ENCODE assay signal across 10 mouse cellular contexts in the genomic region with DNA sequence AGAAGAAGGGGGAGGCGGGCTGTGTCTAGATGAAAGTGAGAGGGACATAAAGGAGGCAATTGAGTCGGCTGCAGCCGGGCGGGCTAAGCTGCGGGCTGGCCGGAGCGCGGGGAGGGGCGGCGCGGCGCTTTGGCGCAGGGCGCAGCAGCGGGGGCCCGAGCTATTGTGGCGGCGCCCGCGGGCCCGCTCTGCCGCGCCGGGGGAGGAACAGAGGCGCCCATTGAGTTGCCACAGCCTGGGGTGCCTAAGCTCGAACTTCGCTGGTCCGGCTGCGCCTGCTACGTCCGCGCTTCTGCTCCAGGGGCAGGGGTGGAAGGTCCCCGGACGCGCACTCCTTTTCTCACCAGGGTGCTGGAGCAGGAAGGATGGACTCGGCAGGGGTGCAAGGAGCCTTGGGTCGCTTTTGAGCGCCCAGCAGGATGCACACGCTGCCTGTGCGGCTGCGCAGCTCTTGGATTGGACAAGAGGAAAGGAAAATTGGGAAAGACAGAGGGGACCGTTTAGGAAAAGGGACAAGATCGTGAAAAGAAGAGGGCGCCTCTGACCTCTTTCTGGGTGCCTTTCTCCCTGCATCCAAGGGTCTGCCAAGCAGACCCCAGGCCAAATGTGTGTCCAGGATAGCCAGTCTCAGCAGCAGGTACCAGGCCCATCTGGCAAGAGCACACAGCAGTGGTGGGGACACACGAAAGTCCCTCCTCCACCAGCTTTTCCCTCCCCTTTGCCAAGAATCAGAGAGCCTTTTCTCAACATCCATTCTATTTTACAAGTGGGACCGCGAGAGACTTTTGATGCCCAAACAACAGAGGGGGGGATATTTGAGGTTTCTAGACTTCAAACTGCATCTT. TPM values are rescaled to one million over a fixed set of nuclear protein-coding genes. Genes with fewer than 3 reads are reported as not detected.
DNase-seq lines count a peak whose midpoint lies in the region; ATAC-seq and TF ChIP-seq lines count a peak whose summit lies in the region.
"Had no signal": no experiment of that assay in that cellular context is flagged by ENCODE, and none has a peak within 500 bp of the region (broad histone marks: within the 10 kb centered on the region; RNA-seq: fewer than 3 reads in every experiment).

No protein-coding gene starts in this region.

- no peak overlapping the region for H3K27ac ChIP-seq in heart, postnatal 0 days (ENCODE audit: low read depth)
- H3K27ac ChIP-seq in bone marrow macrophage, adult 2 months (ENCODE audit: insufficient read depth, low read depth, low read length) = no peak overlapping the region
- peak overlapping the region; percentile 87 for H3K27ac ChIP-seq in hindbrain, embryonic 12.5 days
- H3K27ac ChIP-seq: left cerebral cortex, adult 2 months had no signal

- no peak for ATAC-seq in heart, postnatal 0 days (ENCODE audit: insufficient read depth, low read depth)
- peak; percentile 77 for ATAC-seq in hindbrain, embryonic 12.5 days (ENCODE audit: low FRiP score)

- H3K27me3 ChIP-seq in heart, postnatal 0 days (ENCODE audit: control insufficient read depth, insufficient read depth, low read length) = peaks cover 100% of the 10 kb centered on the region
- H3K27me3 ChIP-seq in hindbrain, embryonic 12.5 days = peaks cover 78% of the 10 kb centered on the region
- no peaks in the 10 kb centered on the region for H3K27me3 ChIP-seq in myocyte (ENCODE audit: control insufficient read depth, insufficient read depth, insufficient read length)

- no peaks in the 10 kb centered on the region for H3K79me2 ChIP-seq in myocyte (ENCODE audit: control insufficient read depth, insufficient read depth)

- peak overlapping the region; percentile 36 for H3K4me3 ChIP-seq in heart, postnatal 0 days (ENCODE audit: low read depth, low read length)
- peak overlapping the region; percentile 1; the same call in 1 of the 2 replicates for H3K4me3 ChIP-seq in bone marrow macrophage, adult 2 months (ENCODE audit: insufficient read depth, low read length)
- H3K4me3 ChIP-seq in hindbrain, embryonic 12.5 days = peak overlapping the region; percentile 49
- H3K4me3 ChIP-seq in myocyte = peak overlapping the region; percentile 57
- H3K4me3 ChIP-seq: left cerebral cortex, adult 2 months had no signal

- peak overlapping the region; percentile 51 for H3K4me2 ChIP-seq in heart, postnatal 0 days (ENCODE audit: low read depth, low read length)
- peak overlapping the region; percentile 66 for H3K4me2 ChIP-seq in hindbrain, embryonic 12.5 days (replicated peaks)
- peak overlapping the region; percentile 80 for H3K4me2 ChIP-seq in myocyte (ENCODE audit: low read depth)

- no peak for TF ChIP-seq CTCF in heart, postnatal 0 days (IDR thresholded peaks at IDR 0.05; ENCODE audit: low read depth)
- no peak for TF ChIP-seq CTCF in bone marrow macrophage, adult 2 months (IDR thresholded peaks at IDR 0.05; ENCODE audit: low read depth, low read length)

- H3K9me3 ChIP-seq in heart, postnatal 0 days (replicated peaks; ENCODE audit: control insufficient read depth, low read length) = no peaks in the 10 kb centered on the region
- H3K9me3 ChIP-seq in hindbrain, embryonic 12.5 days (replicated peaks) = no peaks in the 10 kb centered on the region

- under 1% methylated on average over 47 of the region's 47 CpGs for WGBS in heart, postnatal 0 days
- 1% methylated on average over 46 of the region's 47 CpGs for WGBS in hindbrain, embryonic 12.5 days

- H3K36me3 ChIP-seq in heart, postnatal 0 days (replicated peaks; ENCODE audit: control insufficient read depth, insufficient read depth, low read length) = no peaks in the 10 kb centered on the region
- H3K36me3 ChIP-seq in hindbrain, embryonic 12.5 days = no peaks in the 10 kb centered on the region
- no peaks in the 10 kb centered on the region for H3K36me3 ChIP-seq in myocyte (ENCODE audit: control insufficient read depth, insufficient read depth)

- DNase-seq in heart, postnatal 0 days (ENCODE audit: low spot score) = no peak
- DNase-seq in heart, adult 8-10 months (ENCODE audit: low spot score) = no peak
- DNase-seq in ovary, postnatal 10 days (ENCODE audit: low spot score) = no peak
- DNase-seq in layer of hippocampus, adult 18-20 months (ENCODE audit: low spot score in 2 of 2) = no peak
- no peak for DNase-seq in lung, postnatal 10 days

- TF ChIP-seq EP300 in heart, postnatal 0 days (IDR thresholded peaks at IDR 0.05; ENCODE audit: low read depth) = no peak

- no peak overlapping the region for H3K9ac ChIP-seq in heart, postnatal 0 days (replicated peaks; ENCODE audit: low read depth, low read length)
- peak overlapping the region; percentile 61 for H3K9ac ChIP-seq in hindbrain, embryonic 12.5 days

- peak overlapping the region; percentile 19 for H3ac ChIP-seq in myocyte (ENCODE audit: control insufficient read depth, insufficient read length)

- no peaks in the 10 kb centered on the region for H3K4me1 ChIP-seq in heart, postnatal 0 days (ENCODE audit: control insufficient read depth, insufficient read depth)
- H3K4me1 ChIP-seq in bone marrow macrophage, adult 2 months (ENCODE audit: control insufficient read depth, insufficient read depth, low read length) = peaks cover 3% of the 10 kb centered on the region; the same call in 1 of the 2 replicates
- peaks cover 31% of the 10 kb centered on the region for H3K4me1 ChIP-seq in hindbrain, embryonic 12.5 days

- no peak for TF ChIP-seq POLR2A in bone marrow macrophage, adult 2 months (IDR thresholded peaks at IDR 0.05; ENCODE audit: borderline replicate concordance, low read depth, low read length)
- TF ChIP-seq POLR2A in myocyte (IDR thresholded peaks at IDR 0.05; ENCODE audit: insufficient read length, low read depth) = peak; percentile 37

TF ChIP-seq in myocyte, 11 proteins besides CTCF, POLR2A, EP300 and RAD21:
- no peak for TF ChIP-seq REST (IDR thresholded peaks at IDR 0.05; ENCODE audit: insufficient read depth, insufficient read length)

RNA-seq across cellular contexts. Expression of a gene that starts 7.2 kb away (rescaled TPM):
- total RNA-seq in heart, postnatal 0 days (2014; rRNA removed; ENCODE audit: low replicate concordance) = not detected in 2 replicates
- polyA plus RNA-seq in heart, postnatal 0 days (2015; fragmentation: Nextera tagmentation; extraction: Ambion mirVana) = 0.04 and 0.05 TPM in 2 replicates
- not detected for total RNA-seq in heart, adult 8-10 months (2022)
- not detected in 2 replicates for polyA plus RNA-seq in bone marrow macrophage, adult 2 months (2012; ENCODE audit: insufficient read depth, insufficient read length, missing spikeins)
- 32.7 and 37.5 TPM in 2 replicates for polyA plus RNA-seq in hindbrain, embryonic 12.5 days (2016; fragmentation: Nextera tagmentation; extraction: Ambion mirVana)
- 0.10 TPM for polyA plus RNA-seq in myocyte (2012; fragmentation: generic; extraction: Trizol)
- total RNA-seq in layer of hippocampus, adult 18-20 months (2021) = not detected
- total RNA-seq: left cerebral cortex, adult 2 months had no signal
- polyA plus RNA-seq: cortical plate, adult 2 months had no signal

Comparison
In these comparisons a context has a peak if more than half of its experiments do, and no peak if none do; other contexts are left out.
1. H3K4me3 ChIP-seq: peak in every context shown above with its lines; median percentile 57 in myocyte; 49 in hindbrain, embryonic 12.5 days; 36 in heart, postnatal 0 days; 1 in bone marrow macrophage, adult 2 months.
2. RNA of a gene that starts 7.2 kb away (polyA plus RNA-seq): 32.7 to 37.5 TPM in hindbrain, embryonic 12.5 days; not detected in bone marrow macrophage, adult 2 months, 0.10 TPM in myocyte (single experiment) and 0.04 to 0.05 TPM in heart, postnatal 0 days; every median in the first group is over 10 times any median in the second.
3. Peak in every context shown above with its lines, with median percentiles within 50 percentile points of each other: H3K4me2 ChIP-seq.